Mouse (Mus musculus): ENCODE results near the gene Psmb10. TPM values are rescaled to one million over a fixed set of nuclear protein-coding genes. Genes with fewer than 3 reads are reported as not detected.

Gene Psmb10
- polyA plus RNA-seq, 1 experiment from 2014 or later = 57.1 TPM

GRCm38 (mm10) chr8:105969367-105969766 is 31.1 kb upstream of the Psmb10 start:
- Histone ChIP-seq H3K9me3 (ENCODE audit: low read length) (no peaks in the 10 kb centered on the region), H3K4me2 (ENCODE audit: low read depth, low read length) (no peak overlapping the region), H3K36me3 (replicated peaks; ENCODE audit: insufficient read depth, low read length) (no peaks in the 10 kb centered on the region), H3K27ac (ENCODE audit: low read depth) (no peak overlapping the region), H3K9ac (replicated peaks) (no peak overlapping the region), H3K4me3 (ENCODE audit: low read depth, low read length) (no peak overlapping the region), H3K27me3 (ENCODE audit: insufficient read depth, low read length) (0 out of 2 replicates have a peak, but pooled peaks cover 3% of the 10 kb centered on the region), H3K4me1 (ENCODE audit: insufficient read depth) (peaks cover 22% of the 10 kb centered on the region)
- TF ChIP-seq EP300 (IDR thresholded peaks at IDR 0.05; ENCODE audit: low read depth) (no peak), CTCF (IDR thresholded peaks at IDR 0.05; ENCODE audit: low read depth) (no peak)
- WGBS (ENCODE audit: insufficient replicate concordance) = 60% methylated on average over 1 of the region's 1 CpGs
- no peak for DNase-seq
- no peak for ATAC-seq

DNA sequence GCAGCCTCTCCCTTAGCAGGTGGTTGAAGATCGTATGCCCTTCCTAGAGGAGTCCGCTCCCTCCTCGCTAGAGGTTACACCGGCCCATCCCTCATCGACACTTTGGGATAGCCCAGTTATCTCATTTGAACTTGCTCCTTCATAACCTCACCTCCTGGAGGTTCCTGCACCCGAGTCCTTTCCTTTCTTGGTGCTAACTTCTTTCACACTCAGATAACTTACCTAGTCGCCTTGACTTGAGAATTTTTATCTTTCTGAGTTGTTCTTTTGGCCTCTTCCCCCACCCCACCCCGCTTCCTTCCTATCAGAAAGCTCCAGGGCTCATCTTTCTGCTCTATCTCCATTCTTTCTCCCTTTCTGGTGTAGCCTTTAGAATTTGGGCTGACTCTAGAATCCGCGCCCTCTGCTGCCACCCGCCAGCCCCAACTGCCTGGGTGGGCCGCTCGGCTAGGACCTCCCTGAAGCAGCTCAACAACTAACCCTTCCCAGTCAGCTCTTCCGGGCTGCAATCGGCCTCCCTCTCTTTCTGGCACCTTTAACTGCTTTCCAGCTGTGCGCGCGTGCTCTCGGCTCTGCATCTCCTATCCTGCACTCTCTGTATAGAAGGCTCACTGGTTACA is 28.6 kb upstream of the Psmb10 start:
- peak overlapping the region; percentile 100 for H3K4me2 ChIP-seq (ENCODE audit: low read depth, low read length)
- peak overlapping the region; percentile 80 for H3K27ac ChIP-seq (ENCODE audit: low read depth)
- DNase-seq (peak; percentile 47), ATAC-seq (peak; percentile 43)
- H3K9ac ChIP-seq (replicated peaks) = peak overlapping the region; percentile 8; the same call in 1 of the 2 replicates
- TF ChIP-seq EP300 (IDR thresholded peaks at IDR 0.05; ENCODE audit: low read depth) = peak; percentile 71
- no peak for TF ChIP-seq CTCF (IDR thresholded peaks at IDR 0.05; ENCODE audit: low read depth)
- H3K36me3 ChIP-seq (replicated peaks; ENCODE audit: insufficient read depth, low read length) = no peaks in the 10 kb centered on the region
- WGBS (ENCODE audit: insufficient replicate concordance) = 20% methylated on average over 19 of the region's 19 CpGs
- 0 out of 2 replicates have a peak, but pooled peaks cover 3% of the 10 kb centered on the region for H3K27me3 ChIP-seq (ENCODE audit: insufficient read depth, low read length)
- peaks cover 24% of the 10 kb centered on the region for H3K4me1 ChIP-seq (ENCODE audit: insufficient read depth)
- no peaks in the 10 kb centered on the region for H3K9me3 ChIP-seq (ENCODE audit: low read length)
- H3K4me3 ChIP-seq (ENCODE audit: low read depth, low read length) = peak overlapping the region; percentile 78

DNA sequence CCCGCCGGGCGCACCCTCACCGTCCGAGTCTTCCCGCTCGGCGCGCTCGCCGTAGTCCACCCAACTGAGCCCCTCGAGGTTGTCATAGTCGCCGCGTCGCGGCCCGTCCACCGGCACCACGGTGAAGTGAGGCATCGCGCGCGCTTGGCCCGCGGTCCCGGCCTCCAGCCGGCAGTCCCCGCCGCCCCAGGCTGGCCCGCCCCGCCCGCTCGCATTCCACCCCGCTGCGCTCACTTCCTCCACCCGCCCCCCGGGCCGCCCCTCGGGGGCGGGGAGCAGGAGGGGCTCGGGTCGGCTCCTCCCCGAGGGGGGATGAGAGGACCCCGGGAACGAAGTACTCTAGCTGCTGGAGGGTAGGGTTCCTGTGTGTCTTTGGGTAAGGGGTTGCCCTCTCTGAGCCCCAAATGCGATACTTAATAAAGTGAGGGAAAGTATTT is 27.7 kb upstream of the Psmb10 start, which contains the start of gene Slc12a4:
Gene Slc12a4 (minus strand): TSS at position 193 of the 437 bp plus-strand sequence.
- DNase-seq = peak; percentile 85
- no peak for TF ChIP-seq CTCF (IDR thresholded peaks at IDR 0.05; ENCODE audit: low read depth)
- TF ChIP-seq EP300 (IDR thresholded peaks at IDR 0.05; ENCODE audit: low read depth) = no peak
- ATAC-seq = peak; percentile 81
- H3K27ac ChIP-seq (ENCODE audit: low read depth) = peak within 1 kb of the TSS; percentile 80
- H3K4me2 ChIP-seq (ENCODE audit: low read depth, low read length) = peak within 1 kb of the TSS; percentile 100
- no peaks in the 10 kb centered on the region for H3K9me3 ChIP-seq (ENCODE audit: low read length)
- H3K27me3 ChIP-seq (ENCODE audit: insufficient read depth, low read length) = 0 out of 2 replicates have a peak, but pooled peaks cover 3% of the 10 kb centered on the region
- peaks cover 33% of the 10 kb centered on the region for H3K4me1 ChIP-seq (ENCODE audit: insufficient read depth)
- 3% methylated on average over 45 of the region's 47 CpGs for WGBS (ENCODE audit: insufficient replicate concordance)
- H3K9ac ChIP-seq (replicated peaks) = peak within 1 kb of the TSS; percentile 86
- H3K4me3 ChIP-seq (ENCODE audit: low read depth, low read length) = peak within 1 kb of the TSS; percentile 78
- H3K36me3 ChIP-seq (replicated peaks; ENCODE audit: insufficient read depth, low read length) = no peaks in the 10 kb centered on the region

GRCm38 (mm10) chr8:105965266-105965904 is 27.1 kb upstream of the Psmb10 start:
- Histone ChIP-seq H3K27ac (ENCODE audit: low read depth) (peak overlapping the region; percentile 80), H3K9me3 (ENCODE audit: low read length) (no peaks in the 10 kb centered on the region), H3K36me3 (replicated peaks; ENCODE audit: insufficient read depth, low read length) (no peaks in the 10 kb centered on the region), H3K9ac (replicated peaks) (peak overlapping the region; percentile 86), H3K4me2 (ENCODE audit: low read depth, low read length) (peak overlapping the region; percentile 100), H3K4me1 (ENCODE audit: insufficient read depth) (peaks cover 33% of the 10 kb centered on the region), H3K27me3 (ENCODE audit: insufficient read depth, low read length) (0 out of 2 replicates have a peak, but pooled peaks cover 3% of the 10 kb centered on the region), H3K4me3 (ENCODE audit: low read depth, low read length) (peak overlapping the region; percentile 78)
- 2% methylated on average over 31 of the region's 40 CpGs for WGBS (ENCODE audit: insufficient replicate concordance)
- peak; percentile 48 for ATAC-seq
- peak; percentile 55 for DNase-seq
- no peak for TF ChIP-seq CTCF (IDR thresholded peaks at IDR 0.05; ENCODE audit: low read depth)
- TF ChIP-seq EP300 (IDR thresholded peaks at IDR 0.05; ENCODE audit: low read depth) = no peak

DNA sequence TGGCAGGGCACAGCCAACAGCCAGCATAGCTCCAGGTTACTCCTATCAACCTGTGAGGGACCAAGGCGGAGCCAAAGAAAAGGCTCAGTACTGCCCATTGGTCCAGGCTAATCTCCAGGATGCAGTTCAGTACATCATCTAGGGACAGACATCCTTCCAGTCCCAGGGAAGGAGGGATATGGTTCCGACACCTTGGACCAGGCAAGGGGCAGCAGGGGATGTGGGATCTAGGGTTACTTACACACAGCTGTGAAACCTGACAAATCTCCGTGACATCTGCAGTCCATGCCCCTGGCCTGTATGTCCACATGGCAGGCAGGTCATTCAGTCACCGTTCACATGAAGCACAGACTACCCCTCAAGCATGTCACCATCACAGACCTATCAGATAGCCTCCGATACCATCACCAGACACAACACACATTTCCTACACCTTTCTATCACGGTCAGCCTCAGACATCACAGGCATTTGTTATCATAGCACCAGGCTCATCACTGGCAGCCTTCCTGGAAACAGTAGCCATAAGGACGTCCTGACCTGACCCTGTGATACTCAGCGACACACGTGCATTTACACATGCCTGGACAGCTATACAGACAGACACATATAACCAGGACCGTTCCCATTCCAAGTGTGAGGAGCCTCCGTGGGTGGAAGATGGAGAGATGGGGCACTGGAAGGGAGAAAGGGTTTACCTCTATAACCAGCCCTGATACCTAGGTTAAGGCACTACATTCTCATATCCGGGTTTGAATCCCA is 26.4 kb upstream of the Psmb10 start:
- TF ChIP-seq CTCF (IDR thresholded peaks at IDR 0.05; ENCODE audit: low read depth) (no peak), EP300 (IDR thresholded peaks at IDR 0.05; ENCODE audit: low read depth) (no peak)
- 59% methylated on average over 12 of the region's 12 CpGs for WGBS (ENCODE audit: insufficient replicate concordance)
- H3K9ac ChIP-seq (replicated peaks) = peak overlapping the region; percentile 86; the same call in 1 of the 2 replicates
- H3K4me2 ChIP-seq (ENCODE audit: low read depth, low read length) = peak overlapping the region; percentile 100
- H3K27ac ChIP-seq (ENCODE audit: low read depth) = no peak overlapping the region
- H3K9me3 ChIP-seq (ENCODE audit: low read length) = no peaks in the 10 kb centered on the region
- ATAC-seq = no peak
- no peak for DNase-seq
- peak overlapping the region; percentile 78 for H3K4me3 ChIP-seq (ENCODE audit: low read depth, low read length)
- H3K4me1 ChIP-seq (ENCODE audit: insufficient read depth) = peaks cover 33% of the 10 kb centered on the region
- no peaks in the 10 kb centered on the region for H3K36me3 ChIP-seq (replicated peaks; ENCODE audit: insufficient read depth, low read length)
- 0 out of 2 replicates have a peak, but pooled peaks cover 3% of the 10 kb centered on the region for H3K27me3 ChIP-seq (ENCODE audit: insufficient read depth, low read length)

- Histone ChIP-seq H3K4me3 (ENCODE audit: low read depth, low read length) (no peak overlapping the region), H3K36me3 (replicated peaks; ENCODE audit: insufficient read depth, low read length) (no peaks in the 10 kb centered on the region; the same call in 1 of the 2 replicates), H3K9me3 (ENCODE audit: low read length) (no peaks in the 10 kb centered on the region), H3K4me1 (ENCODE audit: insufficient read depth) (peaks cover 27% of the 10 kb centered on the region), H3K9ac (replicated peaks) (no peak overlapping the region), H3K27ac (ENCODE audit: low read depth) (no peak overlapping the region), H3K27me3 (ENCODE audit: insufficient read depth, low read length) (no peaks in the 10 kb centered on the region), H3K4me2 (ENCODE audit: low read depth, low read length) (peak overlapping the region; percentile 54)
- no peak for TF ChIP-seq CTCF (IDR thresholded peaks at IDR 0.05; ENCODE audit: low read depth)
- TF ChIP-seq EP300 (IDR thresholded peaks at IDR 0.05; ENCODE audit: low read depth) = peak; percentile 63; the same call in 1 of the 2 replicates
- no peak for DNase-seq
- ATAC-seq = no peak
- WGBS (ENCODE audit: insufficient replicate concordance) = 60% methylated on average over 10 of the region's 10 CpGs
These were observed 23.3 kb upstream of the Psmb10 start for GRCm38 (mm10) chr8:105961536-105961935.
